Mouse (Mus musculus): ENCODE data around the gene Gm10563.

GRCm38 (mm10) chr4:155654183-155654455, 8.9 kb upstream of the Gm10563 start:
- no peak for TF ChIP-seq E2F4 (IDR thresholded peaks at IDR 0.05; ENCODE audit: insufficient read depth)
- no peak for TF ChIP-seq POLR2A (IDR thresholded peaks at IDR 0.05; ENCODE audit: insufficient read length, low read depth)
- no peak for TF ChIP-seq MYOG (IDR thresholded peaks at IDR 0.05; ENCODE audit: control insufficient read depth in 1 of 3, insufficient read depth in 1 of 3, insufficient read length in 2 of 3, low read depth in 2 of 3)
- TF ChIP-seq MAX (IDR thresholded peaks at IDR 0.05; ENCODE audit: low read depth), result no peak
- no peak for TF ChIP-seq CEBPB (IDR thresholded peaks at IDR 0.05; ENCODE audit: insufficient read depth, poor library complexity, severe bottlenecking)
- no peak for TF ChIP-seq SRF (IDR thresholded peaks at IDR 0.05; ENCODE audit: control insufficient read depth, insufficient read length, low read depth)
- no peak for TF ChIP-seq TCF12 (IDR thresholded peaks at IDR 0.05; ENCODE audit: insufficient read depth, poor library complexity, severe bottlenecking)
- no peak for TF ChIP-seq TCF3 (IDR thresholded peaks at IDR 0.05; ENCODE audit: insufficient read length, low read depth)
